Comparison of ENCODE assay signal across 8 mouse cellular contexts in the genomic region with DNA sequence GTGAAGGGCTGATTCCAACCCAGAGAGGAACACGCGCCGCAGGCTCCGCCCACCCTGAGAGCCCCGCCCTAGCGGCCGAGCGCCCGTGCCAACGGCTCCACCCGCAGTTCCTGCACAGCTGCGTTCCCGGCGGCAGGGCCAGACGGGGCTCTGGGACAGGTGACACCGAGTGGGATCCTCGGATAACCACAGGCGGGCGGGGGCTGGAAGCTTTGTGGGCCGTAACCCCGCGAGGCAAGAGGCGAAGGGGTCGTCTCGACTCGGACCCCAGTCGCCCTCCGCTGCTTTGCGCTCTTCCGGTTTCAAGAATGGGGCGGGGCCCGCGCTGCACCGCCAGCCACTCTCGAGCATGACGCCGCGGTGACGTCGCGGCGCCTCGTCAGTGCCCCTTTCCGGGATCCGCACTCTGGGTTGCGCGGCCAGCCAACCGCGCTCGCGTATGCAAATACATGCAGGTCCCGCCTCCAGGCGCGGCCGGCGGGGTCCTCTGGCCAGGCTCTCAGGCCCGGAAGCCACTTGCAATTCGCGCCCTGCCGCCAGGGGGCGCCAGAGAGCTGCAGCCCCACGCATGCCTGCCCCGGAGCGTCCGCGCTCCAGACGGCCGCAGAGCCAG. TPM values are rescaled to one million over a fixed set of nuclear protein-coding genes. Genes with fewer than 3 reads are reported as not detected.
DNase-seq lines count a peak whose midpoint lies in the region; ATAC-seq and TF ChIP-seq lines count a peak whose summit lies in the region.

A gene (plus strand): TSS at position 63 of the 613 bp plus-strand sequence.

- H3K27me3 ChIP-seq in G1E (ENCODE audit: insufficient read depth, low read length) = no peaks in the 10 kb centered on the region
- no peaks in the 10 kb centered on the region for H3K27me3 ChIP-seq in forebrain, postnatal 0 days (ENCODE audit: insufficient read depth, low read length)
- H3K27me3 ChIP-seq in lung, embryonic 15.5 days = no peaks in the 10 kb centered on the region

- 2% methylated on average over 68 of the region's 68 CpGs for WGBS in forebrain, postnatal 0 days
- WGBS in lung, embryonic 15.5 days = under 1% methylated on average over 68 of the region's 68 CpGs

- peak; percentile 94 for TF ChIP-seq CTCF in G1E (IDR thresholded peaks at IDR 0.05; ENCODE audit: low read depth, low read length)
- TF ChIP-seq CTCF in forebrain, postnatal 0 days (IDR thresholded peaks at IDR 0.05; ENCODE audit: low read depth) = peak; percentile 95

- peak; percentile 99 for DNase-seq in G1E (ENCODE audit: low spot score)
- peak; percentile 95 to 96 for DNase-seq in cerebellum, adult 18-20 months
- DNase-seq in forebrain, postnatal 0 days = peak; percentile 98
- DNase-seq in heart, postnatal 4 days = peak; percentile 97
- peak; percentile 98 for DNase-seq in layer of hippocampus, adult 8-10 months (ENCODE audit: low spot score in 2 of 2)
- DNase-seq in ovary, adult 18-20 months (ENCODE audit: low spot score) = peak; percentile 97
- peak; percentile 99 for DNase-seq in thymus, postnatal 0 days (ENCODE audit: low spot score)

- peak within 1 kb of the TSS; percentile 80 for H3K4me3 ChIP-seq in G1E (ENCODE audit: low read depth, low read length)
- H3K4me3 ChIP-seq in forebrain, postnatal 0 days (ENCODE audit: low read depth, low read length) = peak within 1 kb of the TSS; percentile 61
- peak within 1 kb of the TSS; percentile 73 for H3K4me3 ChIP-seq in lung, embryonic 15.5 days

- H3K9me3 ChIP-seq in G1E (replicated peaks) = peaks cover 8% of the 10 kb centered on the region
- no peaks in the 10 kb centered on the region for H3K9me3 ChIP-seq in forebrain, postnatal 0 days (ENCODE audit: low read length)
- no peaks in the 10 kb centered on the region for H3K9me3 ChIP-seq in lung, embryonic 15.5 days

- peak within 1 kb of the TSS; percentile 80 for H3K27ac ChIP-seq in forebrain, postnatal 0 days (ENCODE audit: low read depth, low read length)
- peak within 1 kb of the TSS; percentile 80 for H3K27ac ChIP-seq in lung, embryonic 15.5 days

- peak within 1 kb of the TSS; percentile 41 for H3K4me2 ChIP-seq in forebrain, postnatal 0 days (ENCODE audit: low read depth)
- H3K4me2 ChIP-seq in lung, embryonic 15.5 days = peak within 1 kb of the TSS; percentile 56

- H3K36me3 ChIP-seq in G1E (replicated peaks) = peaks cover 67% of the 10 kb centered on the region
- H3K36me3 ChIP-seq in forebrain, postnatal 0 days (ENCODE audit: insufficient read depth) = peaks cover 17% of the 10 kb centered on the region
- H3K36me3 ChIP-seq in lung, embryonic 15.5 days = peaks cover 32% of the 10 kb centered on the region

- peaks cover 62% of the 10 kb centered on the region for H3K4me1 ChIP-seq in G1E (ENCODE audit: insufficient read depth, low read depth, low read length)
- peaks cover 11% of the 10 kb centered on the region for H3K4me1 ChIP-seq in forebrain, postnatal 0 days (ENCODE audit: insufficient read depth)
- peaks cover 39% of the 10 kb centered on the region for H3K4me1 ChIP-seq in lung, embryonic 15.5 days

- H3K9ac ChIP-seq in forebrain, postnatal 0 days = peak within 1 kb of the TSS; percentile 51
- H3K9ac ChIP-seq in lung, embryonic 15.5 days = peak within 1 kb of the TSS; percentile 50

- peak; percentile 74 for ATAC-seq in G1E (ENCODE audit: extremely low read depth, insufficient number of reproducible peaks, low FRiP score, poor library complexity, severe bottlenecking)
- ATAC-seq in forebrain, postnatal 0 days = peak; percentile 88
- ATAC-seq in lung, embryonic 15.5 days (ENCODE audit: borderline replicate concordance, extremely low read depth, low FRiP score, low TSS enrichment) = peak; percentile 86

RNA-seq across cellular contexts. Expression of the gene that starts here (rescaled TPM):
- 4.7 and 6.2 TPM in 2 replicates for total RNA-seq in G1E (2014; fragmentation: Nextera tagmentation)
- 18.0 and 25.8 TPM in 2 replicates for total RNA-seq in G1E (2017)
- polyA plus RNA-seq in G1E (2012) = 32.3 and 37.6 TPM in 2 replicates
- total RNA-seq in forebrain, postnatal 0 days (2014; rRNA removed) = 14.3 and 16.2 TPM in 2 replicates
- polyA plus RNA-seq in forebrain, postnatal 0 days (2015; fragmentation: Nextera tagmentation; extraction: Ambion mirVana) = 5.2 and 6.6 TPM in 2 replicates
- total RNA-seq in heart, postnatal 4 days (2021) = 1 to 10 TPM; 7.9 to 9.9 TPM
- 10 to 100 TPM; 10.3 to 15.9 (median 14.1) TPM for total RNA-seq in layer of hippocampus, adult 8-10 months (2022)
- 7.0 and 7.2 TPM in 2 replicates for polyA plus RNA-seq in lung, embryonic 15.5 days (2015; fragmentation: Nextera tagmentation; extraction: Ambion mirVana)
- polyA plus RNA-seq in thymus, postnatal 0 days (2015; fragmentation: Nextera tagmentation; extraction: Ambion mirVana) = 17.4 and 19.2 TPM in 2 replicates

Comparison
In these comparisons a context has a peak if more than half of its experiments do, and no peak if none do; other contexts are left out.
1. Peak in every context shown above with its lines: DNase-seq, ATAC-seq, H3K4me3 ChIP-seq and H3K27ac ChIP-seq.